Mouse (Mus musculus) adrenal gland, postnatal 25 days (tissue): Measurements from ENCODE around the gene Nap1l5. TPM values are rescaled to one million over a fixed set of nuclear protein-coding genes. Genes with fewer than 3 reads are reported as not detected.

Experiments used
- total RNA-seq: library from RNA; stranded (reverse); gene quantifications from 2 replicates; pipeline ENCODE4 v1.2.3, GENCODE M21; 2021

Nap1l5 gene
- total RNA-seq, 1 experiment from 2014 or later, result 33.5 TPM

Other genes with a start within 250 kb of the Nap1l5 start
- gene Herc3, start 75.6 kb downstream of the Nap1l5 start, total RNA-seq, result 29.7 and 40.5 TPM in 2 replicates
- gene Fam13a, start 117.5 kb upstream of the Nap1l5 start, total RNA-seq, result 49.5 and 64.0 TPM in 2 replicates